Mouse (Mus musculus) MN1 (cell line): ENCODE results near the gene Gm43064.
A peak's percentile ranks its signal among the peaks of the same experiment; 100 is the strongest.
"Not testable (repeated sequence)": the region's sequence is repeated elsewhere in the genome, so short reads cannot be mapped to it uniquely, and the experiment has no call there.

Experiments
- DNase-seq: peaks from one replicate; pipeline ENCODE4 v3.0.0-alpha.2; 2016; ENCODE audit warnings: low spot score

The Gm43064 gene

GRCm38 (mm10) chr3:103808891-103809798 is at the start of gene Gm43064, which contains the start of the genes Dclre1b and Ap4b1:
Gene Gm43064 (plus strand): TSS chr3:103809573.
Gene Dclre1b (minus strand): TSS chr3:103809444.
Gene Ap4b1 (plus strand): TSS chr3:103809520.
- DNase-seq, result peak; percentile 95

- DNase-seq, result no peak
Observed at GRCm38 (mm10) chr3:103766789-103767188, 42.6 kb upstream of the Gm43064 start.

GRCm38 (mm10) chr3:103771531-103772130 is 37.7 kb upstream of the Gm43064 start:
- no peak for DNase-seq

- no peak for DNase-seq
Observed at GRCm38 (mm10) chr3:103772846-103773245, 36.5 kb upstream of the Gm43064 start.

GRCm38 (mm10) chr3:103773508-103773907 is 35.9 kb upstream of the Gm43064 start:
- DNase-seq, result no peak

- DNase-seq, result no peak
Observed at GRCm38 (mm10) chr3:103774009-103774408, 35.4 kb upstream of the Gm43064 start.

- no peak for DNase-seq
Observed at GRCm38 (mm10) chr3:103777940-103778339, 31.4 kb upstream of the Gm43064 start.

GRCm38 (mm10) chr3:103778660-103779059 is 30.7 kb upstream of the Gm43064 start:
- no peak for DNase-seq

- DNase-seq, result no peak
Observed at GRCm38 (mm10) chr3:103779183-103779582, 30.2 kb upstream of the Gm43064 start.

GRCm38 (mm10) chr3:103780271-103780670 is 29.1 kb upstream of the Gm43064 start:
- no peak for DNase-seq

- no peak for DNase-seq
Observed at GRCm38 (mm10) chr3:103780777-103781176, 28.6 kb upstream of the Gm43064 start.

- DNase-seq, result no peak
Observed at GRCm38 (mm10) chr3:103782844-103783609, 26.3 kb upstream of the Gm43064 start.

- DNase-seq, result no peak
Observed at GRCm38 (mm10) chr3:103787225-103787624, 22.1 kb upstream of the Gm43064 start.

GRCm38 (mm10) chr3:103789096-103789495 is 20.3 kb upstream of the Gm43064 start:
- DNase-seq, result no peak

- DNase-seq, result peak; percentile 64
Observed at GRCm38 (mm10) chr3:103789891-103790345, 19.5 kb upstream of the Gm43064 start.

GRCm38 (mm10) chr3:103790346-103791145 is 18.8 kb upstream of the Gm43064 start:
- DNase-seq, result peak; percentile 51

- peak; percentile 93 for DNase-seq
Observed at GRCm38 (mm10) chr3:103791230-103792110, 17.9 kb upstream of the Gm43064 start, which contains the start of gene Hipk1. Gene Hipk1 (minus strand): TSS chr3:103791563.

- DNase-seq, result not testable (repeated sequence)
Observed at GRCm38 (mm10) chr3:103792111-103792406, 17.3 kb upstream of the Gm43064 start.

- no peak for DNase-seq
Observed at GRCm38 (mm10) chr3:103792566-103792965, 16.8 kb upstream of the Gm43064 start.

GRCm38 (mm10) chr3:103796389-103796788 is 13.0 kb upstream of the Gm43064 start:
- no peak for DNase-seq
